Mouse (Mus musculus) midbrain, embryonic 13.5 days (tissue): Measurements from ENCODE around the gene Extl1. TPM values are rescaled to one million over a fixed set of nuclear protein-coding genes. Genes with fewer than 3 reads are reported as not detected.
A peak's percentile ranks its signal among the peaks of the same experiment; 100 is the strongest.

Source experiments
- ATAC-seq: fragments of 200-750 bp; cut with Nextera tagmentation; 2 replicates; pipeline ENCODE4 v1.8.0; 2017; ENCODE audit warnings: mild to moderate bottlenecking, moderate TSS enrichment, moderate library complexity
- H3K27ac ChIP-seq: fragments of 300-500 bp; sonication (generic); 2 replicates; pipeline ENCODE4 v1.5.1; 2015; ENCODE audit warnings: inconsistent platforms, mild to moderate bottlenecking, moderate library complexity
- H3K27me3 ChIP-seq: fragments of 300-500 bp; sonication (generic); 2 replicates; pipeline ENCODE4 v1.6.1; 2015; ENCODE audit warnings: mild to moderate bottlenecking, inconsistent platforms
- H3K36me3 ChIP-seq: fragments of 300-500 bp; sonication (generic); 2 replicates; pipeline ENCODE4 v1.6.1; 2015; ENCODE audit warnings: mild to moderate bottlenecking, inconsistent platforms
- H3K4me1 ChIP-seq: fragments of 300-500 bp; sonication (generic); replicated peaks from 2 replicates; pipeline ENCODE4 v1.6.1; 2015; ENCODE audit warnings: inconsistent platforms
- H3K4me2 ChIP-seq: fragments of 300-500 bp; sonication (generic); replicated peaks from 2 replicates; pipeline ENCODE4 v1.6.1; 2015; ENCODE audit warnings: moderate library complexity, mild to moderate bottlenecking, inconsistent platforms
- H3K4me3 ChIP-seq: fragments of 300-500 bp; sonication (generic); replicated peaks from 2 replicates; pipeline ENCODE4 v1.5.1; 2015; ENCODE audit warnings: mild to moderate bottlenecking, inconsistent platforms
- H3K9ac ChIP-seq: fragments of 300-500 bp; sonication (generic); replicated peaks from 2 replicates; pipeline ENCODE4 v1.6.1; 2015; ENCODE audit warnings: mild to moderate bottlenecking, inconsistent platforms
- H3K9me3 ChIP-seq: fragments of 300-500 bp; sonication (generic); 2 replicates; pipeline ENCODE4 v1.6.1; 2016; ENCODE audit warnings: mild to moderate bottlenecking, inconsistent platforms
- WGBS: fragments of 180-500 bp; shearing (Covaris S2); methylation state at CpG from one replicate; pipeline ENCODE4 v1.1.7; 2015; 5-methylcytosine and 5-hydroxymethylcytosine counted together
- polyA plus RNA-seq: library from polyadenylated mRNA; unstranded; fragments of >200 nt; fragmentation: Nextera tagmentation; extraction: Ambion mirVana; gene quantifications from 2 replicates; pipeline ENCODE4 v1.2.1, GENCODE M21; 2015

The Extl1 gene
- polyA plus RNA-seq, 1 experiment from 2014 or later: 0.16 TPM

DNA sequence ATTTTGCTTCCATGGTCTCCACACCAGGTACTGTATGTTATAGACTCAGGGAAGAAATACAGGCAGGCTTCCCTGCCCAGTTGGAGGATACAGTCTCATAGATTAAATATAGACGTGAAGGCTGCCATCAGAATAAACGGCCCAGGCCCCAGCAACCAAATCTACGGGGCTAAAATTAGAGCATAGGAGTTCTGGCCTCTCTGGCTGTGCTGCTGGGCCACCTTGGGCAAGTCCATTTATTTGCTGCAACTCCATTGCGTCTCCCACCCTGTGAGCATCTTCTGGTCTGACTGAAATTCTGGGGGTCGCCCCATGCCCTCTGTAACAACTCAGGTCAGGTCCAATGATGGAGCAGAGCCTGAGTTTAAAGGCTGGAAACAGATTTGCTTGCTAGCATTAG, 64.6 kb downstream of the Extl1 start:
- H3K4me2 ChIP-seq: no peak overlapping the region
- no peak overlapping the region for H3K9ac ChIP-seq
- H3K9me3 ChIP-seq: no peaks in the 10 kb centered on the region
- H3K4me3 ChIP-seq: no peak overlapping the region
- H3K36me3 ChIP-seq: no peaks in the 10 kb centered on the region
- H3K27ac ChIP-seq: no peak overlapping the region
- 87% methylated on average over 5 of the region's 5 CpGs for WGBS
- ATAC-seq: no peak
- H3K4me1 ChIP-seq: no peaks in the 10 kb centered on the region
- H3K27me3 ChIP-seq: no peaks in the 10 kb centered on the region

DNA sequence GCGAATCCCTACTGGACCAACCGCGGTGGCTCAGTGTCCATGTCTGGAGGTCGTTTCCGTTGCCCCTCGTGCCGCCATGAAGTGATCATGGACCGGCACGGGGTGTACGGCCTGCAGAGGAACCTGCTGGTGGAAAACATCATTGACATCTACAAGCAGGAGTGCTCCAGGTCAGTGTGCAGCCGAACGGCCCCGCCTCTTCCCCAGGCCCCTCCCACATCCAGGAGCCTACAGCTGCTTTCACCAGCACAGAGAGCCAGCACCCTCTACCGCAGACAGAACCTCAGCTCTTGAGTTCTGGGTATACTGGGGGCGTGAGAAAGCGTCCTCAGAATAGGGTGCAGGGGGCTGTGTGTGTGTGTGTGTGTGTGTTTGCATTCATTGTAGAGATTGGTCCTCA, 67.3 kb downstream of the Extl1 start:
- H3K27me3 ChIP-seq: no peaks in the 10 kb centered on the region
- H3K4me2 ChIP-seq: no peak overlapping the region
- peaks cover 7% of the 10 kb centered on the region for H3K9me3 ChIP-seq
- no peaks in the 10 kb centered on the region for H3K4me1 ChIP-seq
- H3K27ac ChIP-seq: no peak overlapping the region
- no peaks in the 10 kb centered on the region for H3K36me3 ChIP-seq
- no peak for ATAC-seq
- H3K9ac ChIP-seq: no peak overlapping the region
- no peak overlapping the region for H3K4me3 ChIP-seq
- WGBS: 49% methylated on average over 16 of the region's 16 CpGs

DNA sequence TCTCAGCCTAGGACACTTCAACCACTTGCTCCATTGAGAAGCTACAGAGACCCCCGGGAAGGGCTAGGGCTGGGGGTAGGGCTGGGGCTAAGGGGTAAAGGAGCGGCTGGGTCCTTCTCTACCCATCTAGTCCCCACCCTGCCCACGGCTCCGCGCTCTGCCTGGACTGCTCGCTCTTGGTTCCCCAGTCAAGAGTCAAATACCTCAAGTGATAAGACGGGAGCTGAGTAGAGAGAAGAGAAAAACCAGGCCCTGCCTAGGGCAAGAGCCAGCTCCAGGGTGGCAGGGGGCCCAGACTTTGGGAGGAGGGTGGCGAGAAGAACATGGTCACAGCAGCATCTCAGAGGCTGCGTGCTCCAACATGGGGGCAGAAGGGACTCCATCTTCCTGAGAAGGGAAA, 68.2 kb downstream of the Extl1 start:
- H3K27me3 ChIP-seq: no peaks in the 10 kb centered on the region
- 85% methylated on average over 9 of the region's 9 CpGs for WGBS
- no peak overlapping the region for H3K4me2 ChIP-seq
- no peak for ATAC-seq
- no peak overlapping the region for H3K27ac ChIP-seq
- H3K9me3 ChIP-seq: peaks cover 7% of the 10 kb centered on the region
- no peak overlapping the region for H3K4me3 ChIP-seq
- no peaks in the 10 kb centered on the region for H3K36me3 ChIP-seq
- no peaks in the 10 kb centered on the region for H3K4me1 ChIP-seq
- no peak overlapping the region for H3K9ac ChIP-seq

DNA sequence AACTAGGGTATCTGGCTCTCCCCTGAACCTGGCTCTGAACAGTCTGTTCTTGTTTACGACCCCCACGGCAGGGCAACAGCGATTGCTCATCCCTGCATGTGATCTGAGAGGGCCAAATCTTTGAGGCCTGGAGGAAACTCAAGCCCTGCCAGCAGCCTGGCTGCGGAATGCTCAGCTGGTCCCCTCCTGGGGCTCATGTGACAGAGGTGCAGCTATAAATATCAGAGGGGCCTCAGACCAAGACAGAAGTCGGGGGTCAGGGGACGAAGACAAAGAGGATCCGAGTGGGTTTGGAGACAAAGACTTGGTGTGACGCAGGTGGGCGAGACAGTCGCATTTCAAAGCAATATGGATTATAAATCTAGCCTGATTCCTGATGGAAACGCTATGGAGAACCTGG, 68.8 kb downstream of the Extl1 start, which contains the start of gene Trim63:
TSS of gene Trim63 (plus strand) at position 245 of the 400 bp plus-strand sequence.
- 44% methylated on average over 11 of the region's 11 CpGs for WGBS
- no peak within 1 kb of the TSS for H3K4me2 ChIP-seq
- H3K4me3 ChIP-seq: no peak within 1 kb of the TSS
- no peaks in the 10 kb centered on the region for H3K36me3 ChIP-seq
- H3K4me1 ChIP-seq: no peaks in the 10 kb centered on the region
- H3K27ac ChIP-seq: no peak within 1 kb of the TSS
- no peak within 1 kb of the TSS for H3K9ac ChIP-seq
- H3K9me3 ChIP-seq: peaks cover 7% of the 10 kb centered on the region
- no peaks in the 10 kb centered on the region for H3K27me3 ChIP-seq
- ATAC-seq: no peak

DNA sequence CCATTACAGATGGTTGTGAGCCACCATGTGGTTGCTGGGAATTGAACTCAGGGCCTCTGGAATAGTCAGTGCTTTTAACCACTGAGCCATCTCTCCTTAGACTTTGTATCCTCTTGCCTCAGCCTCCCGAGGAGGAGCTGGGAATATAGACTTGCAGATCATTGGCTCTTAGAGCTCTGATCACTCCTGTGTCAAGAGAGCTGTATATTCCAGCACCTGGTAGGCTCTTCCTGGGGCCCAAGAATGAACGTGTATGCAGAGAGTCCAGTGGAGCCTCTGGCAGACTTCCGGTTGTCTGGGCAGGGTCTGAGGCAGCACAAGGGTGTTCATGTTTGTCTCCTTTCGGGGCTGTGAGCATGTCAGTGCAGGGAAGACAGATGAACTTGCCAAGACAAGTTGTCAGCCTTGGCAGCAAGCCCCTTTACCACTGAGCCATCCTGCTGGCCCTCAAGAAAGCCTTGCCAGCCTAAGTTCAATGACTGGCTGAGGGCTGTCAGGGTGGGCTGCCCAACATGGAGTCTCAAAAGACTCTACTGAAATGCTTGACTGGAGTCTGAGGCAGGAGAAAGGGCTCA, 69.5 kb downstream of the Extl1 start:
- no peaks in the 10 kb centered on the region for H3K4me1 ChIP-seq
- no peak overlapping the region for H3K4me3 ChIP-seq
- H3K36me3 ChIP-seq: no peaks in the 10 kb centered on the region
- H3K9ac ChIP-seq: no peak overlapping the region
- H3K4me2 ChIP-seq: no peak overlapping the region
- no peaks in the 10 kb centered on the region for H3K27me3 ChIP-seq
- WGBS: 85% methylated on average over 4 of the region's 4 CpGs
- peaks cover 7% of the 10 kb centered on the region for H3K9me3 ChIP-seq
- no peak overlapping the region for H3K27ac ChIP-seq
- no peak for ATAC-seq

DNA sequence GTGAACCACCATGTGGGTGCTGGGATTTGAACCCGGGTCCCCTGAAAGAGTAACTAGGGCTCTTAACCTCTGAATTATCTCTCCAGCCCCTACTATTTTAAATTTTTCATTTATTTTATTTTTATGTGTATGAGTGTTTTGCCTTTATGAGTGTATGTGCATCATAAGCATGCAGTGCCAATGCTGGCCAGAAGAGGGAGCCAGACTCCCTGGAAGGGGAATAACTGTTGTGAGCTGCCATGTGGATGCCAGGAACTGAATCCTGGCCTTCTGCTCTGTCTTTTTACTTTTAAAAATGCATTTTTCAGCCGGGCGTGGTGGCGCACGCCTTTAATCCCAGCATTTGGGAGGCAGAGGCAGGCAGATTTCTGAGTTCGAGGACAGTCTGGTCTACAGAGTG, 70.7 kb downstream of the Extl1 start:
- no peak for ATAC-seq
- Histone ChIP-seq H3K4me3 (no peak overlapping the region), H3K4me2 (no peak overlapping the region), H3K36me3 (no peaks in the 10 kb centered on the region), H3K9ac (no peak overlapping the region), H3K27me3 (no peaks in the 10 kb centered on the region), H3K4me1 (0 out of 2 replicates have a peak, but pooled peaks cover 3% of the 10 kb centered on the region), H3K27ac (no peak overlapping the region), H3K9me3 (peaks cover 7% of the 10 kb centered on the region)
- 94% methylated on average over 6 of the region's 6 CpGs for WGBS

DNA sequence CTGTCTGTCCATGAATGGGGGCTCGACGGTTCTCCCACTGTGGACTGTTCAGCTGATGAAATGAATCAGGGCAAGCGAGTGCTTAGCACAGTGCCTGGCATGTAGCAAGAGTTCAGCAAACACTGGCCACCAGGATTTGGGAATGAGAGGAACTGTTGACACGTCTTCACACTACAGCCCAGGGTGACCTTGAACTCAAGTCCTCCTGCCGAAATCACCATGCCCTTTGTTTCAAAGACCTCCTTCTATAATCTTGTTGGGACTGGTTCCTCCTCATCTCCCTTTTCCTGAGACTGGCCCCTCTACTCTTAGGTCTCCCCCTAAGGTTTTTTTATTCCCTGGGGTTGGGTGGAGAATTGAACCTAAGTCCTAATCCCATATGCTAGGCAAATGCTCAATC, 71.3 kb downstream of the Extl1 start:
- 95% methylated on average over 5 of the region's 5 CpGs for WGBS

DNA sequence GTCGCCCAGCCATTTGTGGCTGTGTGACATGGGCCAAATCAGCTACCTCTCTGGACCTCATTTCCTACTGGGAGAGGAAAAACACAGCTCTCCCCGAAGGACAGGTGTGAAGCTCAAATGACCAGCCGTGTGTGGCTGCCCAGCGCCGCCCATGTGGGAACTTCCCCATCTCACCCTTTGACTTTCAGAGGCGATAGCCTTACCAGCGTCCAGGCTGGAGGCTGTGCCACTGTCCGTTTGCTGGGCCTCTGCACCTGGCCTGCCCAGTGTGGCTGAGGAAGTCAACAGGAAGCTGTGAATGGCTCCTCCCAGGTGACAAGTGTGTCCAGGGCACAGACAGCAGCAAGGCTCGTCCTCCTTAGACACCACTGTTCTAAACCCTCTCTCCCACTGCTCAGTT, 71.9 kb downstream of the Extl1 start:
- H3K27me3 ChIP-seq: no peaks in the 10 kb centered on the region
- no peak for ATAC-seq
- WGBS: 85% methylated on average over 9 of the region's 9 CpGs

More for the DNA sequence above, 71.3 kb downstream of the Extl1 start:
- H3K9me3 ChIP-seq: peaks cover 7% of the 10 kb centered on the region
- no peak for ATAC-seq
- H3K4me2 ChIP-seq: no peak overlapping the region
- no peaks in the 10 kb centered on the region for H3K36me3 ChIP-seq
- peaks cover 7% of the 10 kb centered on the region for H3K4me1 ChIP-seq
- no peak overlapping the region for H3K27ac ChIP-seq
- no peaks in the 10 kb centered on the region for H3K27me3 ChIP-seq
- H3K9ac ChIP-seq: no peak overlapping the region
- no peak overlapping the region for H3K4me3 ChIP-seq

DNA sequence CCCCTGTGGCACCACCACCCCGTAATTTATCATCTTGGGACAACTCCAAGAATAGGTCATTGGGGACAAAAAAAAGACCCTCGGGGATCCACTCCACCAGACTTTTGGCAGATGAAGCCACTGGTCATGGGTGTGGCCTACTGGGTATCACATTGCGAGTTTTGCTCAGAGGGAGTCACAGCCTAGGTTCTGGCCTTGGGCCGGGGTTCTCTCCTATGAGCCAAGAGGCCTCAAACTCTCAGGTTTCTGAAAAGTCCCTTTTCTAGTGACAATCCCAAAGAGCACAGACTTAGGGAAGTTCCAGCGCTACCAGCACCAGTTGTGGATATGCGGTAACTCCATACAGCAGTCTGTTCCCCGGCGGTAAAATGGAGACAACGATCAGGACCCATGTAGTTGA, 73.0 kb downstream of the Extl1 start:
- peaks cover 11% of the 10 kb centered on the region for H3K4me1 ChIP-seq
- no peak overlapping the region for H3K4me3 ChIP-seq
- WGBS: 90% methylated on average over 9 of the region's 9 CpGs
- no peak for ATAC-seq
- H3K27ac ChIP-seq: no peak overlapping the region
- no peak overlapping the region for H3K4me2 ChIP-seq
- no peaks in the 10 kb centered on the region for H3K36me3 ChIP-seq
- H3K9me3 ChIP-seq: peaks cover 7% of the 10 kb centered on the region
- no peaks in the 10 kb centered on the region for H3K27me3 ChIP-seq
- H3K9ac ChIP-seq: no peak overlapping the region

More for the DNA sequence above, 71.9 kb downstream of the Extl1 start:
- peaks cover 7% of the 10 kb centered on the region for H3K9me3 ChIP-seq
- no peak overlapping the region for H3K4me2 ChIP-seq
- no peaks in the 10 kb centered on the region for H3K36me3 ChIP-seq
- H3K4me3 ChIP-seq: no peak overlapping the region
- H3K27ac ChIP-seq: no peak overlapping the region
- no peak overlapping the region for H3K9ac ChIP-seq
- H3K4me1 ChIP-seq: peaks cover 11% of the 10 kb centered on the region

DNA sequence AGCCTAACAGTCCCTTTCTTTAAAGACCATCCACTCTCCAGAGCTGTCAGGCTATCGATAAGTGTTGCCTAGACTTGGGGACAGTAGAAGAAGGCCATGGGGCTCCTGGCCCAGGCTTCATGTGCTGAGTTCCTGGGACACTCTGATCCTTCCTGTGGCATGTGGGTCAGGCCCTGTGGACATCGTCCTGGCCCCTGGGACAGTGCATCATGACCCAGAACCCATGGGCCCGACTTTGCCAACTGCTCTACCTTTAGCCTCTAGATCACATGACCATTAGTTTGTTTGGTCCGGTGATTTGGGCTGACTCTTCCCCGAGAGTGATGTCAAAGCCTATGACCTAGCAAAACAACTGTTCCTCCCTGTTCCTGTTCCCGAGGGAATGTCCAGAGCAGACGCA, 73.5 kb downstream of the Extl1 start:
- 91% methylated on average over 7 of the region's 7 CpGs for WGBS
- Histone ChIP-seq H3K27me3 (no peaks in the 10 kb centered on the region), H3K4me2 (no peak overlapping the region), H3K9me3 (peaks cover 7% of the 10 kb centered on the region), H3K4me3 (no peak overlapping the region), H3K4me1 (peaks cover 11% of the 10 kb centered on the region), H3K9ac (no peak overlapping the region), H3K27ac (no peak overlapping the region), H3K36me3 (no peaks in the 10 kb centered on the region)
- no peak for ATAC-seq

DNA sequence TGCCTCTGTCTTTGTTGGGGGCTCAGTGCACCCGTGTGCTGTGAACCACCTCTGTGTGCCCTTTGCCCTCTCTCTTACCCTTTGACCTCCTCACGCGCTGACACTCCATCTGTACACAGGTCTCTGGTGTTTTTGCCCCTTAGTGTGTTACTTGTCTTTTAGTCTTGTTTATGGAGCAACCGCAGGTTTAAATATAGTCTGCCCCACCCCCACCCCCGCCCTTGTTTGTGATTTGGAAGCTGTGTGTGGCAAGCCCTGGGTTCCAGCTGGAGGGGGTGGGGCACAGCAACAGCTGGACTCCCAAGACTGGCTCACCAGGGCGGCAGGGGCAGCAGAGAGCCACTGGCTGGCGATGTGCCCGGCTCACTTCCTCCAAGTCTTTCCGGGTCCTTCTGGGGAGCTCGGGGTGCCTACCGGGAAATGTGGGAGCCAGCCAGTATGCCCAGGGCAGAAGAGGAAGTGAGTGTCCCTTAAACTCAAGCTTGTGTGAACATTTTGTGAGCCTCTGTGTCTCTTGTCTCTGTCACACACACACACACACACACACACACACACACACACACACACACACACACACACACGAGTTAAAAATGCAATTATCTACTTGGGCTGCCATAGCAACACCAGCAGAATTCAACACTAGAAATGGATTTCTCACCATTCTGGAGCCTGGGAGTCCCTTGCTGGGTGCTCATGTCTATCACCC, 76.1 kb downstream of the Extl1 start:
- Histone ChIP-seq H3K9ac (no peak overlapping the region), H3K36me3 (no peaks in the 10 kb centered on the region), H3K27me3 (no peaks in the 10 kb centered on the region), H3K4me2 (0 out of 2 replicates have a peak overlapping the region, but pooled peaks have one; percentile 19), H3K4me1 (peaks cover 11% of the 10 kb centered on the region), H3K27ac (no peak overlapping the region), H3K4me3 (no peak overlapping the region), H3K9me3 (peaks cover under 1% of the 10 kb centered on the region; the same call in 1 of the 2 replicates)
- ATAC-seq: 0 out of 2 replicates have a peak, but pooled peaks have one; percentile 45
- 18% methylated on average over 12 of the region's 12 CpGs for WGBS

DNA sequence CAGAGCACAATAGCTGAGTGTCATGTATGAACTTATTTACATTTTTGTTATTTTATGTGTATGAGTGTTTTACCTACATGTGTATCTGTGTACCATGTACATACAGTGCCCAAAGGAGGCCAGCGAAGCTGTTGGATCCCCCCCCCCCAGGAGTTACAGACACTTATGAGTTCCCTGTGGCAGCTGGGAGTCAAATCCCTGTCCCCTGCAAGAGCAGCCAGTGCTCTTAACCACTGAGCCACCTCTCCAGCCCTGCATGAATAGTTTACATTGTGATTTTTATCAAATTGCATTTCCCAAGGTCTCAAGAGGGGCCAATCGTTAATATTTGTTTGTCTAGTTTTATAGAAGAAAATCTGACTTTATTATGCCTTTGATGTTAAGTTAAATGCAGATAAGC, 76.7 kb downstream of the Extl1 start:
- Histone ChIP-seq H3K4me2 (no peak overlapping the region), H3K9ac (no peak overlapping the region)
- WGBS: 70% methylated on average over 2 of the region's 2 CpGs

More for the DNA sequence above, 76.7 kb downstream of the Extl1 start:
- no peaks in the 10 kb centered on the region for H3K27me3 ChIP-seq
- no peak overlapping the region for H3K4me3 ChIP-seq
- no peak overlapping the region for H3K27ac ChIP-seq
- H3K36me3 ChIP-seq: no peaks in the 10 kb centered on the region
- no peak for ATAC-seq
- H3K9me3 ChIP-seq: no peaks in the 10 kb centered on the region
- H3K4me1 ChIP-seq: peaks cover 11% of the 10 kb centered on the region
